Comparison of ENCODE assay signal across 13 mouse cellular contexts in the genomic region with DNA sequence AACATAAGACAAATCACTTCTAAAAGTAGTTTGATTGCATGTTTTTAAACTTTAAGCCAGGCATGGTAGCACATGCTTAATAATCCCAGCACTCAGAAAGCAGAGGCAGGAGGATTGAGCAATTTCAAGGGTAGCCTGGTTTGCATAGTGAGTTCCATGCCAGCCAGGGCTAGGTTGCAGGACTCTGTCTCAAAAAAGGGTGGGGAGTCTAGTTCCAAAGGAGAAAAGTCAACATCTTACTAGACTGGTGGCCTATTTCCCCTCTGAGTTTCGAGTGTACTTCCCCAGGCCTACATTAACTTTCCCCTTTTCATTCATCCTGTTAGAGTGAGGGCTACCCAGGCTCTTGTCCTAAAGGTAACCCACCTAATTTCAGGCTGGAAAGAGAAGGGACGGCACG.
DNase-seq lines count a peak whose midpoint lies in the region; ATAC-seq lines count a peak whose summit lies in the region.
"Had no signal": no experiment of that assay in that cellular context is flagged by ENCODE, and none has a peak within 500 bp of the region (broad histone marks: within the 10 kb centered on the region; RNA-seq: fewer than 3 reads in every experiment).

No protein-coding gene starts in this region.

- ATAC-seq in kidney, embryonic 14.5 days (ENCODE audit: low FRiP score, low TSS enrichment) = no peak
- no peak for ATAC-seq in hindbrain, embryonic 11.5 days (ENCODE audit: low FRiP score)
- ATAC-seq in megakaryocyte, adult 5-6 weeks (ENCODE audit: poor library complexity, severe bottlenecking) = peak; percentile 53

- peak overlapping the region; percentile 43; the same call in 1 of the 2 replicates for H3K27ac ChIP-seq in kidney, embryonic 14.5 days (ENCODE audit: low read depth, low read length)
- H3K27ac ChIP-seq in hindbrain, embryonic 11.5 days (ENCODE audit: low read depth, low read length) = peak overlapping the region; percentile 12; the same call in 1 of the 2 replicates

- H3K4me2 ChIP-seq in kidney, embryonic 14.5 days (replicated peaks; ENCODE audit: low read depth, low read length) = no peak overlapping the region
- no peak overlapping the region for H3K4me2 ChIP-seq in hindbrain, embryonic 11.5 days (replicated peaks; ENCODE audit: low read depth, low read length)

- H3K9me3 ChIP-seq in kidney, embryonic 14.5 days (ENCODE audit: control insufficient read depth, low read length) = no peaks in the 10 kb centered on the region
- no peaks in the 10 kb centered on the region for H3K9me3 ChIP-seq in hindbrain, embryonic 11.5 days (ENCODE audit: control insufficient read depth, low read length)

- no peaks in the 10 kb centered on the region for H3K36me3 ChIP-seq in kidney, embryonic 14.5 days (ENCODE audit: control insufficient read depth, insufficient read depth, low read length)
- H3K36me3 ChIP-seq in hindbrain, embryonic 11.5 days (ENCODE audit: control insufficient read depth, insufficient read depth, low read length) = no peaks in the 10 kb centered on the region

- H3K4me3 ChIP-seq in kidney, embryonic 14.5 days (ENCODE audit: low read length) = no peak overlapping the region
- H3K4me3 ChIP-seq in hindbrain, embryonic 11.5 days (ENCODE audit: low read depth, low read length) = no peak overlapping the region

- H3K27me3 ChIP-seq in kidney, embryonic 14.5 days (ENCODE audit: control insufficient read depth, insufficient read depth, low read length) = no peaks in the 10 kb centered on the region
- H3K27me3 ChIP-seq in hindbrain, embryonic 11.5 days (ENCODE audit: control insufficient read depth, insufficient read depth, low read length) = no peaks in the 10 kb centered on the region
- H3K27me3 ChIP-seq: Patski had no signal

- no peak for DNase-seq in kidney, postnatal 25 days
- peak; percentile 10 for DNase-seq in NIH3T3 (ENCODE audit: low read depth)
- no peak for DNase-seq in hindbrain, embryonic 11.5 days (ENCODE audit: low spot score)
- DNase-seq in urinary bladder, adult 18-20 months (ENCODE audit: low spot score in 2 of 2) = no peak
- no peak for DNase-seq in heart, postnatal 4 days
- DNase-seq in adrenal gland, postnatal 10 days = no peak
- DNase-seq: cerebellum, adult 2 months; gastrocnemius, postnatal 14 days; kidney, postnatal 14 days; thymus, postnatal 36 days had no signal

- H3K4me1 ChIP-seq in kidney, embryonic 14.5 days (ENCODE audit: control insufficient read depth, insufficient read depth, low read length) = no peaks in the 10 kb centered on the region
- no peaks in the 10 kb centered on the region for H3K4me1 ChIP-seq in hindbrain, embryonic 11.5 days (replicated peaks; ENCODE audit: control insufficient read depth, insufficient read depth, low read length)

- no peak overlapping the region for H3K9ac ChIP-seq in kidney, embryonic 14.5 days (ENCODE audit: low read depth, low read length)
- H3K9ac ChIP-seq in hindbrain, embryonic 11.5 days (ENCODE audit: low read depth, low read length) = no peak overlapping the region

- WGBS in kidney, embryonic 14.5 days = 83% methylated on average over 3 of the region's 3 CpGs
- 79% methylated on average over 3 of the region's 3 CpGs for WGBS in hindbrain, embryonic 11.5 days
